Mouse (Mus musculus): Measurements from ENCODE around the gene Vdr.

DNA sequence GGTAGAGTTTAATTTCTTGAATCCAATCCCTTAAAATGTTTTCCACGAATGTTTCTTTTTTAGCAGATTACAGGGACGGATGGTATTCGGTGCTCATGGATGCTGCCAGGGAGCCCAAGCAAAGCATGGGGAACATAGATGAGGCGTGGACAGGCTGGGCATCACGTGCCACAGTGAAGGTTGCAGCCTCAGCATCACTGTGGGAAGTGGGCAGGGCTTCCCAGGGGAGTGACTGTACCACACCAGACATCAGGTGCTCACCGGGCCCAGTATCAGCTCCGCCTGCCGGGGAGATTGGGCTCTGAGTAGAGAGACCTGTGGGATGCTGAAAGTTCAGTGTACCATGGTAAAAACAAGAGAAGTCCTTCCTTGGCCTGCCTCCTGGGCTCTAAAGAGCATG, 44.2 kb upstream of the Vdr start:
- TF ChIP-seq POLR2A (IDR thresholded peaks at IDR 0.05; ENCODE audit: low read depth, low read length), result no peak
- no peak for TF ChIP-seq CTCF (IDR thresholded peaks at IDR 0.05; ENCODE audit: extremely low read depth, insufficient read length, insufficient replicate concordance, low read depth, low read length)
